Mouse (Mus musculus): ENCODE results near the gene Yipf1. TPM values are rescaled to one million over a fixed set of nuclear protein-coding genes. Genes with fewer than 3 reads are reported as not detected.

Yipf1 gene
- polyA plus RNA-seq, 2 experiments = 11.9 to 23.0 TPM

DNA sequence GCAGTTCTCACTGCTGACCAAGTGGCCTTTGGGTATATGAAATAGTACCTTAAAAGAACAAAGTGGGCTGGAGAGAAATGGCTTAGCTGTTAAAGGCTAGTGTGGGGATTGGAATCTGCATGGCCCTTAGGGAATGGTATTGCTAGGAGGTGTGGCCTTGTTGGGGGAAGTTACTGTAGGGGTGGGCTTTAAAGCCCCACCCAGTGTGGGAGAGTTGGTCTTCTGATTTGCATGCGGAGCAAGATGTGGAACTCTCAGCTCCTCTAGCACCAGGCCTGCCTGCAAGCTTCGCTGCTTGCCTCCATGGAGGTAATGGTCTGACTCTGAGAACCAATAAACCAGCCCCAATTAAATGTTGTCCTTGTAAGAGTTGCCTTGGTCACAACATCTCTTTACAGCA, 6.9 kb downstream of the Yipf1 start:
- Histone ChIP-seq H3K4me2 (ENCODE audit: low read depth) (no peak overlapping the region), H3K27ac (no peak overlapping the region), H3K9ac (replicated peaks) (no peak overlapping the region), H3K36me3 (replicated peaks; ENCODE audit: control insufficient read depth, insufficient read depth, low read depth) (no peaks in the 10 kb centered on the region), H3K27me3 (ENCODE audit: control insufficient read depth, insufficient read depth, low read length) (no peaks in the 10 kb centered on the region), H3K9me3 (ENCODE audit: control insufficient read depth, low read length) (no peaks in the 10 kb centered on the region), H3K4me1 (replicated peaks; ENCODE audit: control insufficient read depth in 2 of 2, insufficient read depth in 2 of 2, low read length in 1 of 2) (no peaks in the 10 kb centered on the region), H3K4me3 (ENCODE audit: insufficient read depth in 1 of 2, low read depth in 2 of 2, low read length in 2 of 2) (no peak overlapping the region)
- TF ChIP-seq CTCF (IDR thresholded peaks at IDR 0.05; ENCODE audit: low read depth) (no peak), EP300 (IDR thresholded peaks at IDR 0.05; ENCODE audit: low read depth) (no peak)
- 72% methylated on average over 2 of the region's 2 CpGs for WGBS (ENCODE audit: insufficient replicate concordance)
- DNase-seq (ENCODE audit: low read depth in 3 of 3, low spot score in 3 of 3) = no peak
- ATAC-seq (ENCODE audit: insufficient read depth) = no peak

DNA sequence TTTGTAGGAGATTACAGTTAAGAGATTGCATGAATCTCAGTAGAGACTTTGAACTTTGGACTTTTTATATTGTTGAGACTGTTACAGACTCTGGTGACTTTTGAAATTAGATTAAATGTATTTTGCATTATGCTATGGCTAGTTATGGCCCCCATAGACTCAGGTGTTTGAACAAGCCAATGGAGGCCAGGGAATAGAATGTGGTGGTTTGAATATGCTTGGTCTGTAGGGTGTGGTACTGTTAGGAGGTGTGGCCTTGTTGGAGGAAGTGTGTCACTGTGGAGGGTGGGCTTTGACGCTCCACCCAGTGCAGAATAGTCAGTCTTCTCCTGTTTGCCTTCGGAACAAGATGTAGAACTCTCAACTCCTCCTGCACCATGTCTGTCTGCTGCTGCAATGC, 8.9 kb downstream of the Yipf1 start:
- no peaks in the 10 kb centered on the region for H3K27me3 ChIP-seq (ENCODE audit: control insufficient read depth, insufficient read depth, low read length)
- DNase-seq (ENCODE audit: low read depth in 3 of 3, low spot score in 3 of 3) = no peak
- WGBS (ENCODE audit: insufficient replicate concordance) = 65% methylated on average over 2 of the region's 2 CpGs
- H3K36me3 ChIP-seq (replicated peaks; ENCODE audit: control insufficient read depth, insufficient read depth, low read depth) = no peaks in the 10 kb centered on the region
- TF ChIP-seq CTCF (IDR thresholded peaks at IDR 0.05; ENCODE audit: low read depth) (no peak), EP300 (IDR thresholded peaks at IDR 0.05; ENCODE audit: low read depth) (no peak)
- H3K4me1 ChIP-seq (replicated peaks; ENCODE audit: control insufficient read depth in 2 of 2, insufficient read depth in 2 of 2, low read length in 1 of 2) = no peaks in the 10 kb centered on the region
- ATAC-seq (ENCODE audit: insufficient read depth) = no peak
- no peak overlapping the region for H3K4me2 ChIP-seq (ENCODE audit: low read depth)
- no peak overlapping the region for H3K9ac ChIP-seq (replicated peaks)
- no peak overlapping the region for H3K27ac ChIP-seq
- H3K4me3 ChIP-seq (ENCODE audit: insufficient read depth in 1 of 2, low read depth in 2 of 2, low read length in 2 of 2) = no peak overlapping the region
- no peaks in the 10 kb centered on the region for H3K9me3 ChIP-seq (ENCODE audit: control insufficient read depth, low read length)

DNA sequence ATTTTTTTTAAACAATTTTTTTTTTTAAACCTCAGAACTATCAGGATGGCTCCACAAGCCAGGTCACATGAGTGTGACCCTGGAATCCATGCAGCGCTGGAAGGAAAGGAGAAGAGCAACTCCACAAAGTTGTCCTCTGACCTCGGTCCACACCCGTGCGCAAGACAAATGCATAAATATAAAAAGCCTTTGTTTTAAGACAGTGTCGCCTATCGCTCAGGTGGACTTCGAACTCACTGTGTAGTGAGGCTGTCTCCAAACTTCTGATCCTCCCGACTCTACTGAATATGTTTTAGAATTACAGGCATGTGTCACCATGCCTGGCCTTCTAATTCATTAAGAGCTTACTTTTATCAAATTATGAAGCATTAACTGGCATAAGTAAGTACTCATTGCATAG, 14.4 kb downstream of the Yipf1 start:
- ATAC-seq (ENCODE audit: insufficient read depth) (no peak), DNase-seq (ENCODE audit: low read depth in 3 of 3, low spot score in 3 of 3) (no peak)
- H3K4me3 ChIP-seq (ENCODE audit: insufficient read depth in 1 of 2, low read depth in 2 of 2, low read length in 2 of 2) = no peak overlapping the region
- no peaks in the 10 kb centered on the region for H3K36me3 ChIP-seq (replicated peaks; ENCODE audit: control insufficient read depth, insufficient read depth, low read depth)
- WGBS (ENCODE audit: insufficient replicate concordance) = 83% methylated on average over 8 of the region's 8 CpGs
- no peak overlapping the region for H3K4me2 ChIP-seq (ENCODE audit: low read depth)
- H3K4me1 ChIP-seq (replicated peaks; ENCODE audit: control insufficient read depth in 2 of 2, insufficient read depth in 2 of 2, low read length in 1 of 2) = no peaks in the 10 kb centered on the region
- H3K9me3 ChIP-seq (ENCODE audit: control insufficient read depth, low read length) = no peaks in the 10 kb centered on the region
- no peak for TF ChIP-seq EP300 (IDR thresholded peaks at IDR 0.05; ENCODE audit: low read depth)
- no peak for TF ChIP-seq CTCF (IDR thresholded peaks at IDR 0.05; ENCODE audit: low read depth)
- no peak overlapping the region for H3K27ac ChIP-seq
- H3K27me3 ChIP-seq (ENCODE audit: control insufficient read depth, insufficient read depth, low read length) = no peaks in the 10 kb centered on the region
- H3K9ac ChIP-seq (replicated peaks) = no peak overlapping the region

DNA sequence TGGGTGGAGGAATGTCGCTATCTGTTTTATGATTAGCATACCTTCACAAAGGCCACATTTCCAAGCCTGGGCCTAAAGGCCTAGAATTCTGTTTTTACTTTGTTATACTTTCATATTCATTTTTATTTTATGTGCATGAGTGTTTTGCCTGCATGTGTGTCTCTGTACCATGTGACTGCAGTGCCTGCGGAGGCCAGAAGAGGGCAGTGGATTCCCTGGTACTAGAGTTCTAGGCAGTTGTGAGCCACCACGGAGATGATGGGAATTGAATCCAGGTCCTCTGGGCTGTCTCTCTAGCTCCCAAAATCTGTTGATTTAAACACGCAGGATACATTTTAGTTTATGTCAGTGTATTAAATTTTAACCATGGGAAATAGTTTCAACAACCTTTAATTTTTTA, 19.4 kb downstream of the Yipf1 start:
- no peaks in the 10 kb centered on the region for H3K27me3 ChIP-seq (ENCODE audit: control insufficient read depth, insufficient read depth, low read length)
- peak; percentile 66 for TF ChIP-seq CTCF (IDR thresholded peaks at IDR 0.05; ENCODE audit: low read depth)
- no peak for TF ChIP-seq EP300 (IDR thresholded peaks at IDR 0.05; ENCODE audit: low read depth)
- WGBS (ENCODE audit: insufficient replicate concordance) = 80% methylated on average over 4 of the region's 4 CpGs
- no peaks in the 10 kb centered on the region for H3K9me3 ChIP-seq (ENCODE audit: control insufficient read depth, low read length)
- DNase-seq (ENCODE audit: low read depth in 3 of 3, low spot score in 3 of 3) = no peak
- H3K36me3 ChIP-seq (replicated peaks; ENCODE audit: control insufficient read depth, insufficient read depth, low read depth) = no peaks in the 10 kb centered on the region
- no peak overlapping the region for H3K9ac ChIP-seq (replicated peaks)
- no peaks in the 10 kb centered on the region for H3K4me1 ChIP-seq (replicated peaks; ENCODE audit: control insufficient read depth in 2 of 2, insufficient read depth in 2 of 2, low read length in 1 of 2)
- H3K4me2 ChIP-seq (ENCODE audit: low read depth) = no peak overlapping the region
- no peak overlapping the region for H3K27ac ChIP-seq
- no peak for ATAC-seq (ENCODE audit: insufficient read depth)
- H3K4me3 ChIP-seq (ENCODE audit: insufficient read depth in 1 of 2, low read depth in 2 of 2, low read length in 2 of 2) = no peak overlapping the region

DNA sequence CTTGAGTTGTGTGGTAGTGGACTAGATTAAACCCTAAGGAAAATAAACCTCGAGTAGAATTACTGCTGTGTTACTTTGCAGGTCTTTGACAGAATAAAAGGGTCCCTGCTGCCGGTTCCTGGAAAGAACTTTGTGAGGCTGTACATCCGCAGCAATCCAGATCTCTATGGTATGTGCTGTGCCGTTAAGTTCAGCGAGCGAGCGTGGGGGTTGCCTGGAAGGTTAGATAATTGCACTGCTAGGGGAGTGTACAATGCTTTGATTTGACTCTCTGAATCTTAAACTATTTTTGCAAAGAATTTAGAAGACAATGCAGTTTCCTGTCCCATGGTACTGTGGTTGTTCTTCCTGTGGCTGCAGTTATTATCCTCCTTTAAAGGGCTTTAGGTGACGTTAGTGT, 22.2 kb downstream of the Yipf1 start:
- no peaks in the 10 kb centered on the region for H3K36me3 ChIP-seq (replicated peaks; ENCODE audit: control insufficient read depth, insufficient read depth, low read depth)
- TF ChIP-seq EP300 (IDR thresholded peaks at IDR 0.05; ENCODE audit: low read depth) (no peak), CTCF (IDR thresholded peaks at IDR 0.05; ENCODE audit: low read depth) (no peak)
- DNase-seq (ENCODE audit: low read depth in 3 of 3, low spot score in 3 of 3) (no peak), ATAC-seq (ENCODE audit: insufficient read depth) (no peak)
- no peaks in the 10 kb centered on the region for H3K27me3 ChIP-seq (ENCODE audit: control insufficient read depth, insufficient read depth, low read length)
- H3K27ac ChIP-seq = no peak overlapping the region
- no peak overlapping the region for H3K4me3 ChIP-seq (ENCODE audit: insufficient read depth in 1 of 2, low read depth in 2 of 2, low read length in 2 of 2)
- H3K4me1 ChIP-seq (replicated peaks; ENCODE audit: control insufficient read depth in 2 of 2, insufficient read depth in 2 of 2, low read length in 1 of 2) = no peaks in the 10 kb centered on the region
- no peak overlapping the region for H3K9ac ChIP-seq (replicated peaks)
- no peak overlapping the region for H3K4me2 ChIP-seq (ENCODE audit: low read depth)
- no peaks in the 10 kb centered on the region for H3K9me3 ChIP-seq (ENCODE audit: control insufficient read depth, low read length)
- WGBS (ENCODE audit: insufficient replicate concordance) = 78% methylated on average over 8 of the region's 8 CpGs

All from liver, embryonic 14.5 days (tissue).